ENCODE assay signal across 16 mouse cellular contexts in the genomic region with DNA sequence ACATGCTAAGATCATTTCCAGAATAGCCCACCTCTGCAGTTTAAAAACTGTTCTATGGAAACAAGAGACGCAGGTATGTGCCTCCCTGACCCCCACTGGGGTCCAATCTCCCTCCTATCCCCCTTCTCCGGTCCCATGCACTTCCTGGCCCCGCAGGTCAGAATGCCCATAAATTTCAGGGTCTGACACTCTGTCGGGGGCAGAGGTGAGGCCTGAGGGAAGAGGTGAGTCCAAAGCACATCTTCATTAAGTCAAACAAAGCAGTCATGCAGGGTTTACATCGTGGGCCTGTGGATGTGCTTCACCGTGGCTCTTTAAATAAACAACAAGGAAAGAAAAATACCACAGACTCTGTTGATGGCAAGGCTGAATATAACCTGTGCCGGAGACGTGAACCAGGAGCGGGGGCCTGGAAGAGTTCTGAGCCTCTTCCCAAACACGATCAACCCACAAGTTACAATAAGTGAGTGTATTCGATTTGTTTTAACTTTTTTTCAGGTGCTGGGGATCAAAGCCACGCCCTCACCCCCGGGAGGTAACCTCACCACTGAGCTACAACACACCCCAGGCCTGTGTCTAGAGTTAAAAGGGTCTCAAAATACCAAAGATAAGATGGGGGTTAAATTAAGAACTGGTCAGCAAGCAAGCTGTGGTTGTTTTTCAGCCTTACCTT. TPM values are rescaled to one million over a fixed set of nuclear protein-coding genes. Genes with fewer than 3 reads are reported as not detected.
A peak's percentile ranks its signal among the peaks of the same experiment; 100 is the strongest.
DNase-seq lines count a peak whose midpoint lies in the region; ATAC-seq and TF ChIP-seq lines count a peak whose summit lies in the region.
"Had no signal": no experiment of that assay in that cellular context is flagged by ENCODE, and none has a peak within 500 bp of the region (broad histone marks: within the 10 kb centered on the region; RNA-seq: fewer than 3 reads in every experiment).

No protein-coding gene starts in this region.

- H3K4me1 ChIP-seq in heart, embryonic 16.5 days (ENCODE audit: control insufficient read depth, insufficient read depth, low read length): peaks cover 2% of the 10 kb centered on the region
- peaks cover 15% of the 10 kb centered on the region for H3K4me1 ChIP-seq in midbrain, embryonic 12.5 days
- H3K4me1 ChIP-seq in midbrain, postnatal 0 days (ENCODE audit: insufficient read depth, low read length): no peaks in the 10 kb centered on the region

- no peak overlapping the region for H3K27ac ChIP-seq in heart, embryonic 16.5 days (ENCODE audit: low read length)
- no peak overlapping the region for H3K27ac ChIP-seq in midbrain, embryonic 12.5 days (replicated peaks)
- H3K27ac ChIP-seq in midbrain, postnatal 0 days (ENCODE audit: low read depth, low read length): no peak overlapping the region
- H3K27ac ChIP-seq: hindbrain, embryonic 15.5 days; limb, embryonic 13.5 days had no signal

- no peaks in the 10 kb centered on the region for H3K36me3 ChIP-seq in heart, embryonic 16.5 days (ENCODE audit: control insufficient read depth, insufficient read depth)
- no peaks in the 10 kb centered on the region for H3K36me3 ChIP-seq in midbrain, embryonic 12.5 days
- H3K36me3 ChIP-seq in midbrain, postnatal 0 days (ENCODE audit: insufficient read depth, low read length): no peaks in the 10 kb centered on the region
- H3K36me3 ChIP-seq: hindbrain, embryonic 15.5 days; limb, embryonic 13.5 days had no signal

- DNase-seq in heart, adult 9 months (ENCODE audit: low spot score in 2 of 2): no peak
- DNase-seq in midbrain, postnatal 0 days (ENCODE audit: low spot score): no peak
- DNase-seq in embryo, embryonic 9.5 days (ENCODE audit: extremely low spot score): peak; percentile 57
- DNase-seq in lung, adult 18-20 months: no peak
- DNase-seq: cerebellum, adult 18-20 months; kidney, adult 9 months; layer of hippocampus, postnatal 36 days; lung, postnatal 36 days; right cerebral cortex, postnatal 14 days had no signal

- H3K9ac ChIP-seq in heart, embryonic 16.5 days (ENCODE audit: low read length): peak overlapping the region; percentile 9; the same call in 1 of the 2 replicates
- H3K9ac ChIP-seq in midbrain, embryonic 12.5 days (replicated peaks): no peak overlapping the region
- H3K9ac ChIP-seq in midbrain, postnatal 0 days (replicated peaks; ENCODE audit: low read length, poor library complexity, severe bottlenecking): no peak overlapping the region
- H3K9ac ChIP-seq: hindbrain, embryonic 15.5 days; limb, embryonic 13.5 days had no signal

- no peaks in the 10 kb centered on the region for H3K9me3 ChIP-seq in heart, embryonic 16.5 days (replicated peaks; ENCODE audit: control insufficient read depth, low read length)
- H3K9me3 ChIP-seq in midbrain, embryonic 12.5 days: no peaks in the 10 kb centered on the region
- no peaks in the 10 kb centered on the region for H3K9me3 ChIP-seq in midbrain, postnatal 0 days (ENCODE audit: low read length)
- H3K9me3 ChIP-seq: hindbrain, embryonic 15.5 days; limb, embryonic 13.5 days had no signal

- no peak overlapping the region for H3K4me3 ChIP-seq in heart, embryonic 16.5 days (ENCODE audit: low read length)
- no peak overlapping the region for H3K4me3 ChIP-seq in midbrain, embryonic 12.5 days
- no peak overlapping the region for H3K4me3 ChIP-seq in midbrain, postnatal 0 days (ENCODE audit: low read depth, low read length)
- H3K4me3 ChIP-seq: hindbrain, embryonic 15.5 days; limb, embryonic 13.5 days had no signal

- no peaks in the 10 kb centered on the region for H3K27me3 ChIP-seq in heart, embryonic 16.5 days (ENCODE audit: control insufficient read depth, insufficient read depth, low read length)
- H3K27me3 ChIP-seq in midbrain, embryonic 12.5 days: peaks cover 6% of the 10 kb centered on the region; the same call in 1 of the 2 replicates
- 0 out of 2 replicates have a peak, but pooled peaks cover 3% of the 10 kb centered on the region for H3K27me3 ChIP-seq in midbrain, postnatal 0 days (ENCODE audit: insufficient read depth, low read length)
- H3K27me3 ChIP-seq: hindbrain, embryonic 15.5 days; limb, embryonic 13.5 days had no signal

- no peak for ATAC-seq in heart, embryonic 16.5 days (replicated peaks; ENCODE audit: extremely low read depth, insufficient read depth, low FRiP score)
- ATAC-seq in midbrain, embryonic 12.5 days (ENCODE audit: low FRiP score, low read depth): 0 out of 2 replicates have a peak, but pooled peaks have one; percentile 21
- ATAC-seq in midbrain, postnatal 0 days (ENCODE audit: low FRiP score): no peak
- ATAC-seq in inflammation-experienced regulatory T-cells, adult 6 months: no peak

- TF ChIP-seq CTCF in midbrain, postnatal 0 days (IDR thresholded peaks at IDR 0.05): no peak

- no peak overlapping the region for H3K4me2 ChIP-seq in heart, embryonic 16.5 days (ENCODE audit: low read depth, low read length)
- H3K4me2 ChIP-seq in midbrain, embryonic 12.5 days (replicated peaks): no peak overlapping the region
- no peak overlapping the region for H3K4me2 ChIP-seq in midbrain, postnatal 0 days (ENCODE audit: low read depth, low read length, poor library complexity, severe bottlenecking)
- H3K4me2 ChIP-seq: hindbrain, embryonic 15.5 days; limb, embryonic 13.5 days had no signal

- 37% methylated on average over 13 of the region's 13 CpGs for WGBS in heart, embryonic 16.5 days
- WGBS in midbrain, embryonic 12.5 days: 31% methylated on average over 13 of the region's 13 CpGs
- WGBS in midbrain, postnatal 0 days: 40% methylated on average over 13 of the region's 13 CpGs

RNA-seq across cellular contexts. Expression of a gene that starts 59.9 kb away (rescaled TPM):
- polyA plus RNA-seq in heart, embryonic 16.5 days (2015; fragmentation: Nextera tagmentation; extraction: Ambion mirVana): 1.6 and 2.2 TPM in 2 replicates
- 0.73 and 0.80 TPM in 2 replicates for polyA plus RNA-seq in midbrain, embryonic 12.5 days (2016; fragmentation: Nextera tagmentation; extraction: Ambion mirVana)
- 0.85 TPM in 1 of 2 replicates, not detected in the other for total RNA-seq in midbrain, postnatal 0 days (2014; rRNA removed)
- 5.0 and 5.2 TPM in 2 replicates for polyA plus RNA-seq in midbrain, postnatal 0 days (2015; fragmentation: Nextera tagmentation; extraction: Ambion mirVana)
- 10 to 100 TPM in 2 of 3 experiments, not detected in 1; 14.2 to 23.9 TPM for polyA plus RNA-seq in inflammation-experienced regulatory T-cells, adult 6 months (2017; shearing (Covaris generic))
- total RNA-seq: gastrocnemius, postnatal 4 days; layer of hippocampus, postnatal 36 days had no signal
- polyA plus RNA-seq: liver, embryonic 16.5 days had no signal
